Mouse (Mus musculus) lung, postnatal 14 days (tissue): ENCODE data around the gene S100a6.

ENCODE experiments used
- DNase-seq: peaks from one replicate; pipeline ENCODE4 v3.0.0; 2021

The S100a6 gene

DNA sequence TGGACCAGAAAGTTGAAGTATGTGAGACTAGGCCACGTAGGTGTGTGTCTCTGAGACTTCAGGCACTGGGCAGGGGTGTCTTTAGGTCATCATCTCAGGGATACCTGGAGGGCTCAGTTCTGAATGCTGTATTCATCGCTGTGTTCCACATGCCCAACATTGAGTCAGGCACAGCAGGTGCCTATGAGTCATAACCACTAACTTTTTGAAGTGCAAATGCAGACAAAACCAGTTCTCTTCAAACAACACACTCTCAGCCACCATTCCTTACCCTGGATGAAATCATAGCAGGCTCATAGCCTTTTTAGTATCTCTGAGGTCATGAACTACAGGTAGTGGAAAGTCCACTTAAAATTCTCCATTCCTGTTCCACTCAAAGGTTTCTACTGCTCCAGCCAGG, 16.6 kb downstream of the S100a6 start:
- no peak for DNase-seq

DNA sequence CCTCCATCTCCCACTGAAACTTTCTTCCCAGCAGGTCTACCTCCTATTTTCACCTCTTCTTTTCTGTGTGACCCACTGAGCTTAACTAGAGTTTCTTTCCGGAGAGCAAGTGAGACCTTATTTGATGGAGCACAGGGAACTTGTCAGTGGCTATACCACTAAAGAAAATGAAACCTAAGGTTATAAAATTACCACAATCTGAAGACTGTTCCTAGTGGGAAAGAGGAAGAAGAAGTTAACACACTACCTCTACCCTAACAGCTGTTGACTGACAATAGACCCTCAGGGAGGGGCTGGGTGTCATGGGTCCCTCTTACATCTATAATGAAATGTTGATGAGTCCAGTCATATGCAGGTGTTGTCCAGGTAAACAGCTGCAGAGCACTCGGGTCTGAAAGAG, 19.3 kb downstream of the S100a6 start:
- DNase-seq: no peak

DNA sequence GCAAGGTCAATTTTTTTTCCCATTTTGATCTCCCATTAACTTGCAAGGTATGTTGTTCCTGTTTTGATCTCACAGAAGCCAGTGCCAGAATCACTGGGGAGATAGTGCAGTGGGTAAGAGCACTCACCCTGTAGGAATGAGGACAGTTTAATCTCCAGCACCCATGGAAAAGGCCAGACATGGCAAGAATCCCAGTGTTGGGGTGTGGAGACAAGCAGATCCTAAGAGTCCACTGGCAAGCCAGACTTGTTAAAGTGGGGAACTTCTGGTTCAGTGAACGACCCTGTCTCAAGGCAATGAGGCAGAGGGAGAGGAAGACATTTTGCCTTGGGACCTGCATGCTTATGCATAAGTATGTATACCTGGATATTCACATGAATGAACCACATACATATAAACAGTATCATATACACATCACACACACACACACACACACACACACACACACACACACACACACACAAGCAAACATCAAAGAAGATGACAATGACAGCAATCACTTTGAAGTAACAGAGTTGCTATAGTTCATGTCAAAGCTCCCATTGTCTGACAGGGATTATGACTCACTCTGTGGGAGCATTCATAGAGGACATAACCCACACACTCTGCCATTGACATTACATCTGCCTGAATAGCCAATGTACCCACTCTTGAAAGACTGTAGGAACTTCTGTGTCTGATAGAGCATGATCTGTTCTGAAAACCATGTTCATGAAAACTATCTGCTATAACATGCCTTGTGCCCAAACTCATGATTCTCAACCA, 26.0 kb downstream of the S100a6 start:
- DNase-seq: no peak

DNA sequence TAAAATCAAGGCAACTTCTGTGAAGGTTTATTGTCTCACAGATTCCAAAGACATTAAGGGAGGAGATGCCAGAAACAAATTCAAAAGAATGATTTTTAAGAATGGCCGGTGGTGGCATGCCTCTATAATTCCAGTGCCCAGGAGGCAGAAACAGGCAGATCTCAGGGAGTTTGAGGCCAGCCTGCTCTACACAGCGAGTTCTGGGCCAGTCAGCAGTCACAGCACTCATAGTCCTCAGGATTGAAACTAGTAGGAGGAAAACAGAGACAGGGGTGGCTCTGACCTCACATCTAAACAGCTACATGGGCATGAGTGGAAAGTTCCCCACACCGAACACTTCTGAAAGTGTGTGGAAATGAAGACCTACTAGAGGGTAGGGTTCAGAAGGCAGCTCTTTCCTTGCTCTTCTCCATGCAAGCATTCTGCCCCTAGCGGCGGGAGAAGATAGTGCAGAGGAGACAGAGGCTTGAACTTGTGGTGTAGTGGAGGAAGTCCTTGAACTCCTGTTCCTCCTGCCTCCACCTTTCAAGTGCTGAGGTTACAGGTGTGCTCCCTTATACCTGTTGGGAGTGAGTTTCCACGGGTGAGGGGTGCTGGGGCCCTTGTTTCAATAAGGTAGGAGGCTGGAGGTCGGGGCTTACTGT, 27.0 kb downstream of the S100a6 start:
- DNase-seq: peak; percentile 48

DNA sequence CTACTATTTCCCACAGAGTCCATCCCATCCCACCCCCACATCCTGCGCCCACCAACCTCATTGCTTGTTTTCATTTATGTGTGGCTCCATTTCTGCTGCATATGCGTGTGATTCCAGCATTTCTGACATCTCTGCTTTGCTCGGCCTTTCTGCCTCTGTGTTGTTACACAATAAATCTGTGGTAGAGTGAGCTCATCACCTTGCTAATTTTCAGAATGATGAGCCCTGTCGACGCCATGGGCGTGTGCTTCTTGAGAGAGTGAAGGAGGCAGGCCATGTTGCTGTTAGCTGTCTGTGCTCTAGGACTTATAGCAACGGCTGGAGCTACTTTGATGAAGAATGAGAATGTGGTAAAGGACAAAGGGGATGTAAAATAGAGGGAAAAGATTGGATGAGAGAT, 28.3 kb downstream of the S100a6 start:
- no peak for DNase-seq

DNA sequence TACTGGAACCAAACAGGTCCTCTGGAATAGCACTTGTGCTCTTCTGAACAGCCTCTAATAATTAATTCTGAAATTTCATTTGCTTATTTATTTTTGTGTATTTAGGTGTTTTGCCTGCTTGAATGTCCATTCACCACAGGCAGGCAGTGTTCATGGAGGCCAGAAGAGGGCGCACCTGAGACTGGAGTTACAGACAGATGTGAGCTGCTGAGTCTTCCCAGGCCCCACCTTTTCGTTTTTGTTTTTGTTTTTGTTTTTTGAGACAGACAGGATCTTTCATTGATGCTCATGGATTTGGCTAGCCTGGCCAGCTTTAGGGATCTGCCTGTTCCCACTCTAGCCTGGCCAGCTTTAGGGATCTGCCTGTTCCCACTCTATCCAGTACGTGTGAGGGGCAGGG, 31.5 kb downstream of the S100a6 start:
- DNase-seq: peak; percentile 70

DNA sequence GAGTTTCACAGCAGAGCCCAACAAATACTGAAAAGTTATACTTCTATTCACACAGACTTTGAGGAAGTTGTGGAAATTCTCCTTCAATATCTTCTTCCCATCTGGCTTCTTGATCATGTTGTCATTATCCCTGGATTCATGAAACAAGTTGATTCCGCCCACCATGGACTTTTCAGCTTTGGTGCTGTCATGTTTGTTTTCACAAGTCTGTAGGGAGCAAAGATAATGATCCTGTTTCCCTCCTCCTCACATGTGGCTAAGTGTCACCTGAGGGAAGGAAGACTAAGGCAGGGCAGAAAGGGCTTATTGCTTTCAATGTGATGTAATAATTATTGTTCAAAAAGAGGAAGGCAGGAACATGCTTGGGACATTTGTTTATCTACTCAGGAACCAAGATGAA, 34.6 kb downstream of the S100a6 start:
- no peak for DNase-seq

DNA sequence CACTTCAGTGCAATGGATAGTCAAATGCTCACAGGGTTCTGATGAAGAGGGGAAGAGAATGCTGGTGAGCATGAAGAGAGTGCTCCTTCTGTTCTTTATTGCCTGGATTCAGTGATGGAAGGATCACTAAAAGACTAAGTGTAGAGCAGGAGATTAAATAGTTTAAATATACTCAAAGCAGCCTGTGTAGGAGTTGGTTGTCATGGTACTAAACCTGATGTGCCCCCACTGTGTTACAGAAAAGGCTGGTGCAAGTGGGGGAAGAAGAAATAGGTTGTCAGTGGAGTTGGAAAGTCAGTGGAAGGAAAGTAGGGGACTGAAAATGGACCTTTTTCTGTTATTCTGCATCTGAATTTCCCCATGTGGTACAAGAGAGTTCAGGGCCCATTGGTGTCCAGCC, 36.3 kb downstream of the S100a6 start:
- no peak for DNase-seq

DNA sequence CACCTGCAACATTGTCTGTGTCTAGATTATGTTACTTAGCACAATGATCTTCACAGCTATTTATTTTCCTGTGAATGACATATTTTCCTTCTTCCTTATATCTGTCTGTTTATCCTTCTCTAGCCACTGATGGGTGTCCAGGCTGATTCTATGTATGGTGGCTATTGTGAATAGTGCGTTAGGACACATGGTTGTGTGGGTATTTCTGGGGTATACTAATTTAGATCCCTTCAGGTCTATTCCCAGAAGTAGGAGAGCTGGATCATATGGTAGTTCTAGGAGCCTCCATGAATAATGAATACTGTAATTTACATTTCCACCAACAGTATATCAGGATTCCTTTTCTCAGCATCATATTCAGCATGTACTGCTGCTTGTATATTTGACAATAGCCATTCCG, 37.1 kb downstream of the S100a6 start:
- no peak for DNase-seq

DNA sequence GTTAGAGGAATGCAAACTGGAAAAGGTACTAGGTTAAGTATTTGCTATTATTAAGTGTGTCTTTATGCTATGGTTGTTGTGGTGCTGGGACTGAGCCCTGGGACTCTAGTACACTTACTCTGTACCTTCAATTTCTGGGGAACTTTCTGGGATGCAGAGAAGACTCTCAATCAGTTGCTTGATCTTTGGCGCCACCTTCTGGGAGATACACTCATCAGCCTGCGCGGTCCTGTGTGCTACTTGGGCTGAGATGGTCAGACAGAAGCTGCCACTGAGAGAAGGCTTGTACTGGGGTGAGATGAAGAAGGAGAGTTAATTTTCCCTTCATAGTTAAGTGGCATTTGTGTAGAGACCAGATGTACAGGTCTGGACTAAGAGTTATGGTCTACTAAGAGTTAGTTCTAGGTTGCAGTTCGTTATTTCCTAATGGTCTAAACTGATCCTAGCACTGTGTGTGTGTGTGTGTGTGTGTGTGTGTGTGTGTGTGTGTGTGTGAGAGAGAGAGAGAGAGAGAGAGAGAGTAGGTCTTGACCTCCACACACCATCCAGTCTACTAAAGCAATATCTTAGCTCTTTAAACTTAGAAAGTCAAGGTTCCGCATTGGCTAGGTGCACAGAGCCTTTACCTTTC, 40.3 kb downstream of the S100a6 start:
- peak; percentile 82 for DNase-seq

DNA sequence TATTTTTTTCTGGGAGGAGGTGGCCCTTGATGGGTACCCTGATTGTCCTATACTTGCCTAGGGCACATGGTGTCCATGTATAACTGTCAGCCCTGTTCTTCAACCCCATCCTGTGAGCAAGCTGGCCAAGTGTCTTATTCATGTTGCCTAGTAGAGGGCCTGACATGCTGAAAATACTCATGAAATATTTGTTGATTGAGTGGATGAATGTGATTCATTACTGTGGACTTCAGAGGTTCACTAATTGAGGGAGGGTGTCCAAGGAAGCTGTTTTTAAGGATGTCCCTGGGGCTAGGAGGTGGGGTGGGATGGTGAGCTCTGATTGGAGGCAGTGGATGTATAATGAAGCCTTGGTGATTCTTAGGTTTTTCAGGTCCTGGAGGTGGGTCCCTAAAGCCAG, 41.0 kb downstream of the S100a6 start, which contains the start of gene S100a7a:
Gene S100a7a, plus strand, starts transcription at position 301 of the 400 bp plus-strand sequence.
- no peak for DNase-seq

DNA sequence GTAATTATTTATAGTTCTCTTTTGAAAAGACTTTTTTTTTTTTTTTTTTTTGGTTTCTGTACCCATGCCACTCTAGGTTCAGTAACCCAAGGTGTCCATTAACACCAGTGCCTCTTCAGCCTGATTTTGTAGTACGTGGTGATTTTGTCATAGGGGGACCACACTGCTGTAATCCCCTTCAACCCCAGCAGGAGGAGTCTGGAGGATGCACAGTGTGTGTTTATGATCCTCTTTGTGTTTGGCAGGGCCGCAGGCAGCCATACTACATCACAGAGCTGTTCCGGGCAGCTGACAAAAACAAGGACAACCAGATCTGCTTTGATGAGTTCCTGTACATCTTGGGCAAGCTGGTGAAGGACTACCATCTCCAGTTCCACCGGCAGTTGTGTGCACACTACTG, 44.7 kb downstream of the S100a6 start:
- DNase-seq: no peak

DNA sequence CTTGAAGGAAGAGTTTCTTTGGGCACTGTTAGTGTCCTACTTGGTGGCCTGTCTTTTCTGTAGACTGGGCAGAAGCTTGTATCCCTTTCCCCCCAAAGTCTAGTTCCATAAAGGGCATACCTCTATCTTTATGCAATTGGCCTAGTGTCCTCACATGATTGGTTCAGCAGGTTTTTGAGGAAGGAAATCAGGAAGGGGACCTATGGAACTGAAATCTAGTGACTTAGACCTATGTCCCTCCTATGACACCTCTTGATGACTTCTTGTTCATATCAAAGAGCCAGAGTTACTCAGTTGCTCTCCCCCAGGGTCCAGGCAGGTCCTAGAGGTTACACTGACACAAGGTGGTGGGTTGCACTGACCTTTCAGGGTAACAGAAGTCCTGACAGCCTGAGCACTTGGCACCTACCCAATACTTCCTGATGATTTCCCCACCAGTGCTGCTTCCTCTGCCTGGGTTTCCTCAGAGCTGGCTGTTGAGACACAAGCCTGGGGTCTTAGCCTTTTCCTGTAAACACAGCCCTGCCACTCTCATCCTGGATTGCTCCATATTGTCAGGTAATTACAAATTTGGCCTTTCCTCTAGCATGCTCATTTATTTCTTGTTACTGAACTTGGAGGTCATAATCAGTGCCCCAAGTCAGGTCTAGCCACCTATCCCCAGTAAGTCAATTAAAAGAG, 46.8 kb downstream of the S100a6 start:
- DNase-seq: no peak

DNA sequence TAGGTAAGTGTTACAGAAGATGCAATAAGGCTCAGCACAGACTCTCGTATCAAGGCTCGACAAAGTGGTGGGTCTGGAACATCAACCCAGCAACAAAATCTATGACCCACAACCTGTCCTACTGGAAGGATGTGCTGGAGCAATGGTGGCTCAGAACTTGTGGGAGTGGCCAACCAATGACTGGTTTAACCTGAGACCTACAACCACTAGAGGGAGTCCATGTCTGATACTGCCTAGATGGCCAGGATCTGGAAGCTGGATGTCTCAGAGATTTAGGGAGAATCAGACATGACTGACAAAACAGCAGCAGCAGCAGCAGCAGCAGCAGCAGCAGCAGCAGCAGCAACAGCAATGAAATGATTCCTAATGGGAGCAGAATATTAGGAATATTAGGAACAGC, 51.5 kb downstream of the S100a6 start:
- peak; percentile 6 for DNase-seq

DNA sequence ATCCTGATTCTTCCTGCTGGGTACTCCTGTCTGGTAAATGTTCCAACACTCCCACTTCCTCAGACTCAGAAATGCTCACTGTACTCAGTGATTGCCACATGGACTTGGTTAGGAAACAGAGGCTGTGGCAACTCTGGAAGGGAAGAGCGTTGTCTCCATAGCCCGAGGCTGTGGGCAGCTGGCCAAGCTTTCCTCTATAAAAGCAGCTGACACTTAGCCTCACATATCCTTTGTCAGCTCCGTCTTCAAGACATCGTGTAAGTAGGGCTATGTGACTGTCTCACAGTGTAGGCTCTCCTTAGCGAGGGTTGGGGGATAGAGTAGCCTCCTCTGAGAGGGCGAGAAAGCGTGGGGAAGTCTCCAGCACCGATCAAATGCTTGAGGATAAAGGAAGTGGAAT, 56.2 kb downstream of the S100a6 start, which contains the start of gene S100a8:
Gene S100a8, plus strand, starts transcription at position 133 of the 400 bp plus-strand sequence.
- DNase-seq: peak; percentile 62
